Mouse (Mus musculus): ENCODE measurements around the gene Ncoa6. TPM values are rescaled to one million over a fixed set of nuclear protein-coding genes. Genes with fewer than 3 reads are reported as not detected.
"Not testable (repeated sequence)": the region's sequence is repeated elsewhere in the genome, so short reads cannot be mapped to it uniquely, and the experiment has no call there.

The Ncoa6 gene
- polyA plus RNA-seq, 1 experiment from 2014 or later = 31.0 TPM

GRCm38 (mm10) chr2:155453591-155453990, 20.1 kb downstream of the Ncoa6 start:
- Histone ChIP-seq H3K27me3 (ENCODE audit: control insufficient read depth, insufficient read depth, low read length) (no peaks in the 10 kb centered on the region), H3K9ac (ENCODE audit: low read length) (no peak overlapping the region), H3K4me2 (ENCODE audit: low read depth, severe bottlenecking) (no peak overlapping the region), H3K9me3 (ENCODE audit: control insufficient read depth, low read length) (no peaks in the 10 kb centered on the region), H3K4me1 (ENCODE audit: control insufficient read depth, insufficient read depth, low read length) (no peaks in the 10 kb centered on the region), H3K27ac (replicated peaks; ENCODE audit: low read depth, low read length) (no peak overlapping the region), H3K4me3 (ENCODE audit: low read depth, low read length) (no peak overlapping the region), H3K36me3 (ENCODE audit: control insufficient read depth, insufficient read depth, low read length) (peaks cover 4% of the 10 kb centered on the region; the same call in 1 of the 2 replicates)
- DNase-seq (ENCODE audit: low spot score) = no peak
- 85% methylated on average over 7 of the region's 7 CpGs for WGBS
- no peak for ATAC-seq (ENCODE audit: insufficient number of reproducible peaks, low FRiP score, low TSS enrichment, low read depth)

- H3K9me3 ChIP-seq (ENCODE audit: control insufficient read depth, low read length) = no peaks in the 10 kb centered on the region
- no peaks in the 10 kb centered on the region for H3K4me1 ChIP-seq (ENCODE audit: control insufficient read depth, insufficient read depth, low read length)
- DNase-seq (ENCODE audit: low spot score) (no peak), ATAC-seq (ENCODE audit: insufficient number of reproducible peaks, low FRiP score, low TSS enrichment, low read depth) (no peak)
- 84% methylated on average over 5 of the region's 5 CpGs for WGBS
- no peaks in the 10 kb centered on the region for H3K27me3 ChIP-seq (ENCODE audit: control insufficient read depth, insufficient read depth, low read length)
- H3K36me3 ChIP-seq (ENCODE audit: control insufficient read depth, insufficient read depth, low read length) = peaks cover 4% of the 10 kb centered on the region; the same call in 1 of the 2 replicates
- no peak overlapping the region for H3K9ac ChIP-seq (ENCODE audit: low read length)
- H3K27ac ChIP-seq (replicated peaks; ENCODE audit: low read depth, low read length) = no peak overlapping the region
- H3K4me3 ChIP-seq (ENCODE audit: low read depth, low read length) = no peak overlapping the region
- no peak overlapping the region for H3K4me2 ChIP-seq (ENCODE audit: low read depth, severe bottlenecking)
Measured at GRCm38 (mm10) chr2:155451256-155451655, 22.4 kb downstream of the Ncoa6 start.

GRCm38 (mm10) chr2:155447906-155448305, 25.8 kb downstream of the Ncoa6 start:
- H3K4me1 ChIP-seq (ENCODE audit: control insufficient read depth, insufficient read depth, low read length); DNase-seq (ENCODE audit: low spot score); H3K9me3 ChIP-seq (ENCODE audit: control insufficient read depth, low read length); H3K27ac ChIP-seq (replicated peaks; ENCODE audit: low read depth, low read length); H3K4me3 ChIP-seq (ENCODE audit: low read depth, low read length); H3K4me2 ChIP-seq (ENCODE audit: low read depth, severe bottlenecking); H3K27me3 ChIP-seq (ENCODE audit: control insufficient read depth, insufficient read depth, low read length); ATAC-seq (ENCODE audit: insufficient number of reproducible peaks, low FRiP score, low TSS enrichment, low read depth); H3K9ac ChIP-seq (ENCODE audit: low read length); H3K36me3 ChIP-seq (ENCODE audit: control insufficient read depth, insufficient read depth, low read length): not testable (repeated sequence)
- 98% methylated on average over 1 of the region's 1 CpGs for WGBS

DNA sequence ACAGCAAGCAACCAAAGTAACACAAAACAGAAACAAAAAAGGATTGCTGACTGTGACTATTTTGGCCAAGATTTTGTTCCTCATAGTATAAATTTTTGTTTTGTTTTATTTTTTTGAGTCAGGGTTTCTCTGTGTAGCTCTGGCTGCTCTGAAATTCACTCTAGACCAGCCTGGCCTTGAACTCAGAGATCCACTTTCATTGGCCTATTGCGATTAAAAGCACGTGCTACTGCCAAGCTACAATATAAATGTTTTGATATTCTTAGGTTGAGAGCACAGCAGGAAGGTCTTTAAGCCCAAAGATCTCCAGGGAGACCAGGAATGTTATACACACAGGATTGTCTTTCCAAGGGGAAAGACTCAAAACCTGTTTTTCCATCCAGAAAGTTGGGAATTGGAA, 30.2 kb downstream of the Ncoa6 start:
- Histone ChIP-seq H3K4me3 (ENCODE audit: low read depth, low read length) (no peak overlapping the region), H3K9ac (ENCODE audit: low read length) (no peak overlapping the region), H3K9me3 (ENCODE audit: control insufficient read depth, low read length) (no peaks in the 10 kb centered on the region), H3K36me3 (ENCODE audit: control insufficient read depth, insufficient read depth, low read length) (no peaks in the 10 kb centered on the region), H3K4me2 (ENCODE audit: low read depth, severe bottlenecking) (no peak overlapping the region), H3K27ac (replicated peaks; ENCODE audit: low read depth, low read length) (no peak overlapping the region), H3K27me3 (ENCODE audit: control insufficient read depth, insufficient read depth, low read length) (no peaks in the 10 kb centered on the region), H3K4me1 (ENCODE audit: control insufficient read depth, insufficient read depth, low read length) (no peaks in the 10 kb centered on the region)
- 86% methylated on average over 2 of the region's 2 CpGs for WGBS
- no peak for ATAC-seq (ENCODE audit: insufficient number of reproducible peaks, low FRiP score, low TSS enrichment, low read depth)
- DNase-seq (ENCODE audit: low spot score) = no peak

DNA sequence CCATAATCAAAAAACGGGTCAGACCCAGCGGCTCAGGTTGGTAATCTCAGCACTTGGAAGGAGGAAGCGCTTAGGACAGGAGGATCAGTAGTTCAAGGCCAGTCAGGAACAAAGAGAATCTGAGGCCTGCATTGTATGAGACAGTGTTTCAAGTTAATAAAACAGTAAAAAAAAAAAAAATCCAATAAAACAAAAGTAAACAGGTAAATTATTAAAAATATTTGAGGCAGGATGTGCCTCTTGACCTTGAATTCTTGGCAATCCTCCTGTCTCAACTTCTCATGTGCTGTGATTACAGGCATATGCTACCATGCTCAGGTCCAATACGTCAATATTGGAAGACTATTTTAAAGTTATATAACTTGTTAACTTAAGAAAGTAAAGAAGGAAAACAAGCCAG, 30.8 kb downstream of the Ncoa6 start:
- H3K9me3 ChIP-seq (ENCODE audit: control insufficient read depth, low read length) = no peaks in the 10 kb centered on the region
- no peak overlapping the region for H3K4me2 ChIP-seq (ENCODE audit: low read depth, severe bottlenecking)
- H3K27me3 ChIP-seq (ENCODE audit: control insufficient read depth, insufficient read depth, low read length) = no peaks in the 10 kb centered on the region
- H3K4me1 ChIP-seq (ENCODE audit: control insufficient read depth, insufficient read depth, low read length) = no peaks in the 10 kb centered on the region
- no peak for DNase-seq (ENCODE audit: low spot score)
- 65% methylated on average over 4 of the region's 4 CpGs for WGBS
- H3K9ac ChIP-seq (ENCODE audit: low read length) = no peak overlapping the region
- no peak for ATAC-seq (ENCODE audit: insufficient number of reproducible peaks, low FRiP score, low TSS enrichment, low read depth)
- no peak overlapping the region for H3K4me3 ChIP-seq (ENCODE audit: low read depth, low read length)
- no peaks in the 10 kb centered on the region for H3K36me3 ChIP-seq (ENCODE audit: control insufficient read depth, insufficient read depth, low read length)
- H3K27ac ChIP-seq (replicated peaks; ENCODE audit: low read depth, low read length) = no peak overlapping the region

DNA sequence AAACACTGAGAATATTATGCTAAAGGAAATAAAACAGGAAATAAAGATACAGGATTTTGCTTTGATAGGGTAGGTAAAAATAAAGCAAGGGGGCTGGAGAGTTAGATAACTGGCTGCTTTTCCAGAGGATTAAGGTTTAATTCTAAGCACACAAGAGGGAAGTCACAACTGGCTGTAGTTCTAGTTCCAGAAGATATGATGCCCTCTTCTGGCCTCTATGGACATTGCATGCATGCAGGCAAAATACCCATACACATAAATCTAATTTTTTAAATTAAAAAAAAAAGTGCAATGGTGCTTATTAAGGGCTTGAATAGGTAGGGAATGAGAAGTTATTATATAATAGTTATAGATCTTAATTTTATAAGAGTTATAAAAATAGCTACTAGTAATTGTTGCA, 37.2 kb downstream of the Ncoa6 start:
- DNase-seq (ENCODE audit: low spot score) (no peak), ATAC-seq (ENCODE audit: insufficient number of reproducible peaks, low FRiP score, low TSS enrichment, low read depth) (no peak)
- H3K9me3 ChIP-seq (ENCODE audit: control insufficient read depth, low read length) = no peaks in the 10 kb centered on the region
- H3K36me3 ChIP-seq (ENCODE audit: control insufficient read depth, insufficient read depth, low read length) = peaks cover 14% of the 10 kb centered on the region; the same call in 1 of the 2 replicates
- H3K27me3 ChIP-seq (ENCODE audit: control insufficient read depth, insufficient read depth, low read length) = no peaks in the 10 kb centered on the region
- H3K9ac ChIP-seq (ENCODE audit: low read length) = no peak overlapping the region
- H3K4me2 ChIP-seq (ENCODE audit: low read depth, severe bottlenecking) = no peak overlapping the region
- H3K4me1 ChIP-seq (ENCODE audit: control insufficient read depth, insufficient read depth, low read length) = no peaks in the 10 kb centered on the region
- no peak overlapping the region for H3K4me3 ChIP-seq (ENCODE audit: low read depth, low read length)
- H3K27ac ChIP-seq (replicated peaks; ENCODE audit: low read depth, low read length) = no peak overlapping the region

DNA sequence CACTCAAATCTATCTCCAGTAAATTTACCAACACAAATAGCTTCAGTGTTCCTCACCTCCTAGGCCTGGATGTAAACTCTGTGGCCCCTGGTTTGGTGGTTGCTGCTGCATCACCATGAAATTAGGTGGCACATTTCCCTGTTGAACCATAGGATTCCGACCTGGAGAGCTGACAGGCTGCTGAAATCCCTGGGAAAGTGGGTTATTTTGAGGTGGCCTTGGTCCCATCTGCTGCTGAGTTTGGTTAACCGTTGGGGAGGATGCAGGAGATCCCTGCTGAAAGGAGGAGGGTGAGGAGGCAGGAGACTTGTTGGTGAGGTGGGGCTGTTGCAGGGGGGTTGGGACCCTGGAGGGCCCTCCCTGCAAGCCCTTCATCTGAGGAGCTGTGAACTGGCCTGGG, 52.8 kb downstream of the Ncoa6 start:
- peaks cover 13% of the 10 kb centered on the region for H3K36me3 ChIP-seq (ENCODE audit: control insufficient read depth, insufficient read depth, low read length)
- WGBS = 79% methylated on average over 2 of the region's 2 CpGs

DNA sequence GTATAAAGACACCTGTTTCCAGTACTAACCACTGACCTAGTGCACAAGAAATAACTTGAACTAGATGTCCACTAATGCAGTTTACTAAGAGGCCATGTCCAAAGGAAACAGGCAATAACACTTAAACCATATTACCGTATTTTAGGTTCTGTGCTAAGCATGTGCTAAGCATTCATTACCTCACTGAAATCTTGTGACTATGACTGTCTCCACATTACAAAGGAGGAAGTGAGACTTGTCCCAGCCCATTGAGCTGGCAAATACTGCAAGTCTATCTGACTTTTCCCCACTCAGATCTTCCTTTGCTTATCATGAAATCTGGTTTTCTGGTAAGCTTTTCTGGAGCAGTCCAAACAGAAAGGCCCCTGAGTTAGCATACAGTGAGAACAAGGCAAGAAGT, 69.1 kb downstream of the Ncoa6 start:
- no peak overlapping the region for H3K9ac ChIP-seq (ENCODE audit: low read length)
- H3K4me1 ChIP-seq (ENCODE audit: control insufficient read depth, insufficient read depth, low read length) = no peaks in the 10 kb centered on the region
- H3K9me3 ChIP-seq (ENCODE audit: control insufficient read depth, low read length) = no peaks in the 10 kb centered on the region
- 95% methylated on average over 1 of the region's 1 CpGs for WGBS
- H3K4me2 ChIP-seq (ENCODE audit: low read depth, severe bottlenecking) = no peak overlapping the region
- no peak for DNase-seq (ENCODE audit: low spot score)
- no peak overlapping the region for H3K4me3 ChIP-seq (ENCODE audit: low read depth, low read length)
- H3K36me3 ChIP-seq (ENCODE audit: control insufficient read depth, insufficient read depth, low read length) = peaks cover 23% of the 10 kb centered on the region
- H3K27me3 ChIP-seq (ENCODE audit: control insufficient read depth, insufficient read depth, low read length) = no peaks in the 10 kb centered on the region
- no peak overlapping the region for H3K27ac ChIP-seq (replicated peaks; ENCODE audit: low read depth, low read length)
- ATAC-seq (ENCODE audit: insufficient number of reproducible peaks, low FRiP score, low TSS enrichment, low read depth) = no peak

More for the DNA sequence above, 52.8 kb downstream of the Ncoa6 start:
- DNase-seq (ENCODE audit: low spot score) = no peak
- Histone ChIP-seq H3K4me3 (ENCODE audit: low read depth, low read length) (no peak overlapping the region), H3K4me2 (ENCODE audit: low read depth, severe bottlenecking) (no peak overlapping the region), H3K9ac (ENCODE audit: low read length) (no peak overlapping the region), H3K27ac (replicated peaks; ENCODE audit: low read depth, low read length) (no peak overlapping the region), H3K9me3 (ENCODE audit: control insufficient read depth, low read length) (no peaks in the 10 kb centered on the region), H3K27me3 (ENCODE audit: control insufficient read depth, insufficient read depth, low read length) (no peaks in the 10 kb centered on the region), H3K4me1 (ENCODE audit: control insufficient read depth, insufficient read depth, low read length) (no peaks in the 10 kb centered on the region)
- ATAC-seq (ENCODE audit: insufficient number of reproducible peaks, low FRiP score, low TSS enrichment, low read depth) = no peak

DNA sequence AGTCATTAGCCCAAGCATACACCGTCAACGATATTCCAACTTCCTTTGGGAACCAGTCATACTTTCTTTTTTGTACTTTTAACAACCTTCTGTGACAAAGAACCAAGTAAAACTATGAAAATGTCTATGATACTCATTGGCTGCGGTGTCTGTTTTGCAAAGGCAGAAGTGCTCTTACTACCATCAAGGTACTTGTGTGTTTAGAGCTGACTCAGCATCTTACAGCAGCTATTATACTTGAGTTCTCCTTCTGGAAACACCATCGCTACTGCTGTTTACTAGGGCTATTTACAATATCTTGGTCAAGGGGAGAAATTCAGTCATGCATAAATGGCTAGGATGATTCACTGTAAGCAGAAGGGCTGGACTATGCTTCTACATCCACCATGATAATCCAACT, 71.8 kb downstream of the Ncoa6 start:
- DNase-seq (ENCODE audit: low spot score) (no peak), ATAC-seq (ENCODE audit: insufficient number of reproducible peaks, low FRiP score, low TSS enrichment, low read depth) (no peak)
- no peaks in the 10 kb centered on the region for H3K27me3 ChIP-seq (ENCODE audit: control insufficient read depth, insufficient read depth, low read length)
- no peak overlapping the region for H3K27ac ChIP-seq (replicated peaks; ENCODE audit: low read depth, low read length)
- WGBS = 94% methylated on average over 4 of the region's 4 CpGs
- no peaks in the 10 kb centered on the region for H3K4me1 ChIP-seq (ENCODE audit: control insufficient read depth, insufficient read depth, low read length)
- no peak overlapping the region for H3K4me3 ChIP-seq (ENCODE audit: low read depth, low read length)
- peaks cover 15% of the 10 kb centered on the region for H3K36me3 ChIP-seq (ENCODE audit: control insufficient read depth, insufficient read depth, low read length)
- H3K9me3 ChIP-seq (ENCODE audit: control insufficient read depth, low read length) = no peaks in the 10 kb centered on the region
- no peak overlapping the region for H3K9ac ChIP-seq (ENCODE audit: low read length)
- no peak overlapping the region for H3K4me2 ChIP-seq (ENCODE audit: low read depth, severe bottlenecking)
